Mouse (Mus musculus): ENCODE measurements around the gene Zc3h7b. TPM values are rescaled to one million over a fixed set of nuclear protein-coding genes. Genes with fewer than 3 reads are reported as not detected.

The Zc3h7b gene
- polyA plus RNA-seq, 1 experiment, result 18.8 TPM

- Histone ChIP-seq H3K4me3 (ENCODE audit: extremely low read depth, insufficient read depth, insufficient read length) (no peak overlapping the region), H3K4me1 (ENCODE audit: control insufficient read depth, insufficient read depth, insufficient read length) (peaks cover 6% of the 10 kb centered on the region), H3K27ac (ENCODE audit: insufficient read depth, low read length) (no peak overlapping the region), H3K36me3 (ENCODE audit: control insufficient read depth, insufficient read depth, low read length) (no peaks in the 10 kb centered on the region), H3K27me3 (ENCODE audit: control insufficient read depth, insufficient read depth, low read length) (no peaks in the 10 kb centered on the region)
- TF ChIP-seq CTCF (IDR thresholded peaks at IDR 0.05; ENCODE audit: extremely low read depth, insufficient read depth, insufficient read length, insufficient replicate concordance) (no peak), POLR2A (IDR thresholded peaks at IDR 0.05; ENCODE audit: low read depth, low read length) (no peak)
- WGBS, result 66% methylated on average over 7 of the region's 7 CpGs
- no peak for DNase-seq (ENCODE audit: low read depth in 1 of 2, low spot score in 2 of 2)
Observed at GRCm38 (mm10) chr15:81836966-81837920, 92.4 kb downstream of the Zc3h7b start.

GRCm38 (mm10) chr15:81838554-81839235 is 93.8 kb downstream of the Zc3h7b start:
- H3K36me3 ChIP-seq (ENCODE audit: control insufficient read depth, insufficient read depth, low read length), result no peaks in the 10 kb centered on the region
- no peak for DNase-seq (ENCODE audit: low read depth in 1 of 2, low spot score in 2 of 2)
- 61% methylated on average over 14 of the region's 14 CpGs for WGBS
- H3K27me3 ChIP-seq (ENCODE audit: control insufficient read depth, insufficient read depth, low read length), result no peaks in the 10 kb centered on the region
- no peak overlapping the region for H3K4me3 ChIP-seq (ENCODE audit: extremely low read depth, insufficient read depth, insufficient read length)
- TF ChIP-seq CTCF (IDR thresholded peaks at IDR 0.05; ENCODE audit: extremely low read depth, insufficient read depth, insufficient read length, insufficient replicate concordance) (no peak), POLR2A (IDR thresholded peaks at IDR 0.05; ENCODE audit: low read depth, low read length) (no peak)
- H3K27ac ChIP-seq (ENCODE audit: insufficient read depth, low read length), result no peak overlapping the region
- peaks cover 6% of the 10 kb centered on the region for H3K4me1 ChIP-seq (ENCODE audit: control insufficient read depth, insufficient read depth, insufficient read length)

- H3K36me3 ChIP-seq (ENCODE audit: control insufficient read depth, insufficient read depth, low read length), result no peaks in the 10 kb centered on the region
- H3K4me1 ChIP-seq (ENCODE audit: control insufficient read depth, insufficient read depth, insufficient read length), result peaks cover 6% of the 10 kb centered on the region
- no peak for DNase-seq (ENCODE audit: low read depth in 1 of 2, low spot score in 2 of 2)
- 77% methylated on average over 5 of the region's 5 CpGs for WGBS
- no peak overlapping the region for H3K4me3 ChIP-seq (ENCODE audit: extremely low read depth, insufficient read depth, insufficient read length)
- H3K27ac ChIP-seq (ENCODE audit: insufficient read depth, low read length), result no peak overlapping the region
- no peak for TF ChIP-seq POLR2A (IDR thresholded peaks at IDR 0.05; ENCODE audit: low read depth, low read length)
- no peak for TF ChIP-seq CTCF (IDR thresholded peaks at IDR 0.05; ENCODE audit: extremely low read depth, insufficient read depth, insufficient read length, insufficient replicate concordance)
- H3K27me3 ChIP-seq (ENCODE audit: control insufficient read depth, insufficient read depth, low read length), result no peaks in the 10 kb centered on the region
Observed at GRCm38 (mm10) chr15:81839634-81840033, 94.8 kb downstream of the Zc3h7b start.

GRCm38 (mm10) chr15:81840306-81840705 is 95.4 kb downstream of the Zc3h7b start:
- H3K36me3 ChIP-seq (ENCODE audit: control insufficient read depth, insufficient read depth, low read length), result no peaks in the 10 kb centered on the region
- H3K4me3 ChIP-seq (ENCODE audit: extremely low read depth, insufficient read depth, insufficient read length), result no peak overlapping the region
- H3K4me1 ChIP-seq (ENCODE audit: control insufficient read depth, insufficient read depth, insufficient read length), result peaks cover 6% of the 10 kb centered on the region
- no peak for DNase-seq (ENCODE audit: low read depth in 1 of 2, low spot score in 2 of 2)
- TF ChIP-seq POLR2A (IDR thresholded peaks at IDR 0.05; ENCODE audit: low read depth, low read length) (no peak), CTCF (IDR thresholded peaks at IDR 0.05; ENCODE audit: extremely low read depth, insufficient read depth, insufficient read length, insufficient replicate concordance) (no peak)
- WGBS, result 91% methylated on average over 7 of the region's 7 CpGs
- no peaks in the 10 kb centered on the region for H3K27me3 ChIP-seq (ENCODE audit: control insufficient read depth, insufficient read depth, low read length)
- no peak overlapping the region for H3K27ac ChIP-seq (ENCODE audit: insufficient read depth, low read length)

GRCm38 (mm10) chr15:81842275-81842674 is 97.4 kb downstream of the Zc3h7b start:
- WGBS, result 66% methylated on average over 7 of the region's 7 CpGs
- no peak overlapping the region for H3K27ac ChIP-seq (ENCODE audit: insufficient read depth, low read length)
- no peak overlapping the region for H3K4me3 ChIP-seq (ENCODE audit: extremely low read depth, insufficient read depth, insufficient read length)
- no peaks in the 10 kb centered on the region for H3K4me1 ChIP-seq (ENCODE audit: control insufficient read depth, insufficient read depth, insufficient read length)
- no peaks in the 10 kb centered on the region for H3K36me3 ChIP-seq (ENCODE audit: control insufficient read depth, insufficient read depth, low read length)
- DNase-seq (ENCODE audit: low read depth in 1 of 2, low spot score in 2 of 2), result no peak
- TF ChIP-seq POLR2A (IDR thresholded peaks at IDR 0.05; ENCODE audit: low read depth, low read length), result no peak
- TF ChIP-seq CTCF (IDR thresholded peaks at IDR 0.05; ENCODE audit: extremely low read depth, insufficient read depth, insufficient read length, insufficient replicate concordance), result no peak
- H3K27me3 ChIP-seq (ENCODE audit: control insufficient read depth, insufficient read depth, low read length), result no peaks in the 10 kb centered on the region

- Histone ChIP-seq H3K4me1 (ENCODE audit: control insufficient read depth, insufficient read depth, insufficient read length) (no peaks in the 10 kb centered on the region), H3K36me3 (ENCODE audit: control insufficient read depth, insufficient read depth, low read length) (peaks cover 14% of the 10 kb centered on the region), H3K27me3 (ENCODE audit: control insufficient read depth, insufficient read depth, low read length) (no peaks in the 10 kb centered on the region), H3K27ac (ENCODE audit: insufficient read depth, low read length) (no peak overlapping the region), H3K4me3 (ENCODE audit: extremely low read depth, insufficient read depth, insufficient read length) (no peak overlapping the region)
- TF ChIP-seq POLR2A (IDR thresholded peaks at IDR 0.05; ENCODE audit: low read depth, low read length), result no peak
- no peak for TF ChIP-seq CTCF (IDR thresholded peaks at IDR 0.05; ENCODE audit: extremely low read depth, insufficient read depth, insufficient read length, insufficient replicate concordance)
- DNase-seq (ENCODE audit: low read depth in 1 of 2, low spot score in 2 of 2), result no peak
- 75% methylated on average over 5 of the region's 5 CpGs for WGBS
Observed at GRCm38 (mm10) chr15:81845033-81845625, 100.3 kb downstream of the Zc3h7b start.

All from spleen, adult 2 months (tissue).